Comparison of ENCODE assay signal across 8 mouse cellular contexts in genomic region chrX:50566345-50566744, GRCm38 (mm10).
A peak's percentile ranks its signal among the peaks of the same experiment; 100 is the strongest.
DNase-seq lines count a peak whose midpoint lies in the region; ATAC-seq and TF ChIP-seq lines count a peak whose summit lies in the region.

No protein-coding gene starts in this region.

- TF ChIP-seq CTCF in midbrain, postnatal 0 days (IDR thresholded peaks at IDR 0.05) = peak; percentile 76
- no peak for TF ChIP-seq CTCF in thymus, adult 2 months (IDR thresholded peaks at IDR 0.05; ENCODE audit: borderline replicate concordance, control insufficient read depth, extremely low read depth, insufficient read depth, low read length, poor library complexity)

- no peak for ATAC-seq in midbrain, embryonic 13.5 days
- no peak for ATAC-seq in heart, embryonic 14.5 days (ENCODE audit: insufficient number of reproducible peaks, insufficient read depth, low FRiP score, low read depth)
- 0 out of 2 replicates have a peak, but pooled peaks have one; percentile 15 for ATAC-seq in limb, embryonic 13.5 days (ENCODE audit: low FRiP score, low read depth)
- ATAC-seq in midbrain, postnatal 0 days (ENCODE audit: low FRiP score) = no peak; the same call in 1 of the 2 replicates

- peak overlapping the region; percentile 63; the same call in 1 of the 2 replicates for H3K27ac ChIP-seq in midbrain, embryonic 10.5 days (replicated peaks)
- H3K27ac ChIP-seq in midbrain, embryonic 13.5 days = no peak overlapping the region
- no peak overlapping the region for H3K27ac ChIP-seq in heart, embryonic 14.5 days (replicated peaks in 1 of 2; ENCODE audit: control insufficient read depth in 1 of 2, insufficient read depth in 1 of 2, low read depth in 2 of 2, low read length in 2 of 2)
- H3K27ac ChIP-seq in limb, embryonic 13.5 days = no peak overlapping the region
- no peak overlapping the region for H3K27ac ChIP-seq in midbrain, postnatal 0 days (ENCODE audit: low read depth, low read length)
- H3K27ac ChIP-seq in thymus, adult 2 months (ENCODE audit: control insufficient read depth, insufficient read depth, low read length) = no peak overlapping the region

- H3K36me3 ChIP-seq in midbrain, embryonic 10.5 days = peaks cover 55% of the 10 kb centered on the region
- H3K36me3 ChIP-seq in midbrain, embryonic 13.5 days = peaks cover 17% of the 10 kb centered on the region; the same call in 1 of the 2 replicates
- H3K36me3 ChIP-seq in heart, embryonic 14.5 days (ENCODE audit: control insufficient read depth, insufficient read depth, low read length) = peaks cover 53% of the 10 kb centered on the region
- peaks cover 27% of the 10 kb centered on the region for H3K36me3 ChIP-seq in limb, embryonic 13.5 days
- no peaks in the 10 kb centered on the region for H3K36me3 ChIP-seq in midbrain, postnatal 0 days (ENCODE audit: insufficient read depth, low read length)
- no peaks in the 10 kb centered on the region for H3K36me3 ChIP-seq in thymus, adult 2 months (ENCODE audit: control insufficient read depth, insufficient read depth, low read length)

- no peak overlapping the region for H3K4me2 ChIP-seq in midbrain, embryonic 13.5 days (replicated peaks)
- H3K4me2 ChIP-seq in heart, embryonic 14.5 days (ENCODE audit: low read length) = peak overlapping the region; percentile 11; the same call in 1 of the 2 replicates
- H3K4me2 ChIP-seq in limb, embryonic 13.5 days (replicated peaks) = peak overlapping the region; percentile 17; the same call in 1 of the 2 replicates
- no peak overlapping the region for H3K4me2 ChIP-seq in midbrain, postnatal 0 days (ENCODE audit: low read depth, low read length, poor library complexity, severe bottlenecking)

- no peak overlapping the region for H3K9ac ChIP-seq in midbrain, embryonic 13.5 days (replicated peaks)
- H3K9ac ChIP-seq in heart, embryonic 14.5 days (ENCODE audit: low read length) = no peak overlapping the region
- no peak overlapping the region for H3K9ac ChIP-seq in limb, embryonic 13.5 days
- no peak overlapping the region for H3K9ac ChIP-seq in midbrain, postnatal 0 days (replicated peaks; ENCODE audit: low read length, poor library complexity, severe bottlenecking)

- no peaks in the 10 kb centered on the region for H3K4me1 ChIP-seq in midbrain, embryonic 10.5 days
- H3K4me1 ChIP-seq in midbrain, embryonic 13.5 days (replicated peaks) = no peaks in the 10 kb centered on the region
- no peaks in the 10 kb centered on the region for H3K4me1 ChIP-seq in heart, embryonic 14.5 days (ENCODE audit: control insufficient read depth in 2 of 2, insufficient read depth in 2 of 2, low read length in 2 of 2)
- no peaks in the 10 kb centered on the region for H3K4me1 ChIP-seq in limb, embryonic 13.5 days
- H3K4me1 ChIP-seq in midbrain, postnatal 0 days (ENCODE audit: insufficient read depth, low read length) = no peaks in the 10 kb centered on the region
- H3K4me1 ChIP-seq in thymus, adult 2 months (replicated peaks; ENCODE audit: control insufficient read depth, insufficient read depth, low read length) = peaks cover 4% of the 10 kb centered on the region; the same call in 1 of the 2 replicates

- WGBS in midbrain, embryonic 10.5 days = 73% methylated on average over 5 of the region's 5 CpGs
- 59% methylated on average over 5 of the region's 5 CpGs for WGBS in midbrain, embryonic 13.5 days
- 56% methylated on average over 5 of the region's 5 CpGs for WGBS in heart, embryonic 14.5 days
- WGBS in limb, embryonic 13.5 days = 66% methylated on average over 5 of the region's 5 CpGs
- 66% methylated on average over 5 of the region's 5 CpGs for WGBS in midbrain, postnatal 0 days
- 95% methylated on average over 5 of the region's 5 CpGs for WGBS in thymus, adult 2 months

- TF ChIP-seq POLR2A in thymus, adult 2 months (IDR thresholded peaks at IDR 0.05; ENCODE audit: control insufficient read depth, extremely low read depth, insufficient read depth, low read length, poor library complexity) = no peak

- H3K27me3 ChIP-seq in midbrain, embryonic 10.5 days (ENCODE audit: low read depth, poor library complexity, severe bottlenecking) = no peaks in the 10 kb centered on the region
- H3K27me3 ChIP-seq in midbrain, embryonic 13.5 days = no peaks in the 10 kb centered on the region
- H3K27me3 ChIP-seq in heart, embryonic 14.5 days (ENCODE audit: control insufficient read depth, insufficient read depth, low read length) = no peaks in the 10 kb centered on the region
- H3K27me3 ChIP-seq in limb, embryonic 13.5 days = no peaks in the 10 kb centered on the region
- H3K27me3 ChIP-seq in midbrain, postnatal 0 days (ENCODE audit: insufficient read depth, low read length) = no peaks in the 10 kb centered on the region
- no peaks in the 10 kb centered on the region for H3K27me3 ChIP-seq in thymus, adult 2 months (ENCODE audit: control insufficient read depth, insufficient read depth, low read length)

- no peak overlapping the region for H3K4me3 ChIP-seq in midbrain, embryonic 10.5 days
- no peak overlapping the region for H3K4me3 ChIP-seq in midbrain, embryonic 13.5 days (replicated peaks)
- H3K4me3 ChIP-seq in heart, embryonic 14.5 days (ENCODE audit: control insufficient read depth in 1 of 2, insufficient read depth in 1 of 2, low read depth in 1 of 2, low read length in 2 of 2) = 0 out of 4 replicates have a peak overlapping the region, but pooled peaks of 1 of the 2 experiments have one; percentile 26
- no peak overlapping the region for H3K4me3 ChIP-seq in limb, embryonic 13.5 days
- no peak overlapping the region for H3K4me3 ChIP-seq in midbrain, postnatal 0 days (ENCODE audit: low read depth, low read length)
- H3K4me3 ChIP-seq in thymus, adult 2 months (ENCODE audit: control insufficient read depth, insufficient read depth, low read length) = no peak overlapping the region

- H3K9me3 ChIP-seq in midbrain, embryonic 10.5 days (replicated peaks) = no peaks in the 10 kb centered on the region
- H3K9me3 ChIP-seq in midbrain, embryonic 13.5 days = no peaks in the 10 kb centered on the region
- no peaks in the 10 kb centered on the region for H3K9me3 ChIP-seq in heart, embryonic 14.5 days (ENCODE audit: control insufficient read depth, low read length)
- no peaks in the 10 kb centered on the region for H3K9me3 ChIP-seq in limb, embryonic 13.5 days
- no peaks in the 10 kb centered on the region for H3K9me3 ChIP-seq in midbrain, postnatal 0 days (ENCODE audit: low read length)

- peak; percentile 80 for DNase-seq in cerebellum, adult 8-10 months
- DNase-seq in cerebellum, adult 11-12 months = no peak
- peak; percentile 45 for DNase-seq in midbrain, embryonic 10.5 days (ENCODE audit: low spot score)
- peak; percentile 74 for DNase-seq in midbrain, postnatal 0 days (ENCODE audit: low spot score)
- DNase-seq in thymus, adult 2 months = no peak

Comparison
In these comparisons a context has a peak if more than half of its experiments do, and no peak if none do; other contexts are left out.
1. DNase-seq: peak in cerebellum, adult 8-10 months (single experiment), midbrain, embryonic 10.5 days (single experiment) and midbrain, postnatal 0 days (single experiment); none in cerebellum, adult 11-12 months (single experiment) and thymus, adult 2 months (single experiment).
2. H3K4me2 ChIP-seq: peak in heart, embryonic 14.5 days (single experiment) and limb, embryonic 13.5 days (single experiment); none in midbrain, embryonic 13.5 days (single experiment) and midbrain, postnatal 0 days (single experiment).